Mouse (Mus musculus): ENCODE results near the gene Emc1. TPM values are rescaled to one million over a fixed set of nuclear protein-coding genes. Genes with fewer than 3 reads are reported as not detected.

Emc1 gene
- polyA plus RNA-seq, 1 experiment, result 43.8 TPM

Other genes with a start within 250 kb of the Emc1 start
- gene Minos1, start 221.5 kb upstream of the Emc1 start, polyA plus RNA-seq (2012; rRNA removed), result 174 and 186 TPM in 2 replicates
- 297 and 375 TPM in 2 replicates for gene Capzb, start 159.7 kb upstream of the Emc1 start, polyA plus RNA-seq (2012; rRNA removed)
- gene Pqlc2, start 41.9 kb upstream of the Emc1 start, polyA plus RNA-seq (2012; rRNA removed), result 10.2 and 11.6 TPM in 2 replicates
- gene Akr7a5, start 41.8 kb upstream of the Emc1 start, polyA plus RNA-seq (2012; rRNA removed), result 8.7 and 15.3 TPM in 2 replicates
- gene Mrto4, start within 50 bp of the Emc1 start, polyA plus RNA-seq (2012; rRNA removed), result 40.5 and 42.4 TPM in 2 replicates
- 169 and 190 TPM in 2 replicates for gene Ubr4, start within 50 bp of the Emc1 start, polyA plus RNA-seq (2012; rRNA removed)
- gene Iffo2, start 178.0 kb downstream of the Emc1 start, polyA plus RNA-seq (2012; rRNA removed), result 7.7 and 9.8 TPM in 2 replicates